Mouse (Mus musculus) CH12.LX (cell line): ENCODE measurements at regions not wholly inside any gene's neighbourhood (a gene's known extent, or its start where the extent isn't known, plus 50 kb on each side); places are given as distances from the start of the nearest gene placed in this dataset.

ENCODE experiments used
- DNase-seq: peaks from one replicate; pipeline ENCODE4 v3.0.0-alpha.2; 2013; ENCODE audit errors: extremely low read depth
- H3K27ac ChIP-seq: 2 replicates; pipeline ENCODE4 v1.5.1; 2012; ENCODE audit warnings: low read depth, mild to moderate bottlenecking, control low read depth, moderate library complexity; ENCODE audit not compliant: insufficient read depth
- H3K27me3 ChIP-seq: replicated peaks from 2 replicates; pipeline ENCODE3; 2012; ENCODE audit warnings: inconsistent platforms
- H3K36me3 ChIP-seq, 2 experiments: replicated peaks in 1 of 2; 2 replicates each; pipeline versions ENCODE3 to v1.6.1; 2012; ENCODE audit warnings: inconsistent platforms in 1 of 2, low read length in 1 of 2, mild to moderate bottlenecking in 1 of 2, mixed read lengths in 1 of 2, moderate library complexity in 1 of 2; ENCODE audit not compliant: control insufficient read depth in 1 of 2, insufficient read depth in 1 of 2
- H3K4me1 ChIP-seq, 2 experiments: 2 replicates each; pipeline ENCODE4 v1.6.1; 2012; ENCODE audit warnings: inconsistent platforms in 1 of 2, moderate library complexity in 1 of 2; ENCODE audit not compliant: insufficient read depth in 2 of 2, control insufficient read depth in 1 of 2
- H3K4me2 ChIP-seq: 2 replicates; pipeline ENCODE4 v1.6.1; 2012; ENCODE audit warnings: low read depth, mild to moderate bottlenecking, control low read depth; ENCODE audit not compliant: poor library complexity, insufficient read depth, severe bottlenecking
- H3K4me3 ChIP-seq, 3 experiments: fragments of 150-350 bp in 1 of 3; sonication (generic) in 1 of 3; replicated peaks in 1 of 3; 2 replicates each; pipeline versions ENCODE3 to v1.5.1; 2011 to 2012; ENCODE audit warnings: low read depth in 2 of 3, low read length in 2 of 3, mild to moderate bottlenecking in 2 of 3, moderate library complexity in 2 of 3, control low read depth in 1 of 3, improper control_type of control experiment in 1 of 3, inconsistent platforms in 1 of 3, mixed read lengths in 1 of 3; ENCODE audit not compliant: poor library complexity in 1 of 3
- H3K79me2 ChIP-seq: replicated peaks from 2 replicates; pipeline ENCODE4 v1.6.1; 2012; ENCODE audit warnings: mild to moderate bottlenecking, moderate library complexity; ENCODE audit not compliant: control insufficient read depth, poor library complexity, insufficient read depth, severe bottlenecking; ENCODE audit errors: extremely low read depth
- H3K9ac ChIP-seq: 2 replicates; pipeline ENCODE4 v1.6.1; 2012; ENCODE audit warnings: low read depth, mild to moderate bottlenecking, control low read depth, moderate library complexity; ENCODE audit not compliant: insufficient read depth
- H3K9me3 ChIP-seq: replicated peaks from 2 replicates; pipeline ENCODE3; 2012; ENCODE audit warnings: low read length, inconsistent platforms, mixed read lengths
- BHLHE40 ChIP-seq: IDR thresholded peaks from 2 replicates; pipeline ENCODE4 v1.6.1; 2011; ENCODE audit warnings: mild to moderate bottlenecking, low read depth, low read length, improper control_type of control experiment
- CHD1 ChIP-seq: IDR thresholded peaks from 2 replicates; pipeline ENCODE4 v1.6.1; 2012; ENCODE audit warnings: low read depth, low read length, improper control_type of control experiment, inconsistent platforms
- CTCF ChIP-seq, 2 experiments: IDR thresholded peaks in 1 of 2; conservative IDR thresholded peaks in 1 of 2; 2 replicates each; pipeline ENCODE4 v1.5.1; 2011 to 2012; ENCODE audit warnings: low read depth in 2 of 2, low read length in 2 of 2, improper control_type of control experiment in 1 of 2, inconsistent platforms in 1 of 2, mild to moderate bottlenecking in 1 of 2, moderate library complexity in 1 of 2
- E2F4 ChIP-seq: IDR thresholded peaks from 2 replicates; pipeline ENCODE4 v1.6.1; 2011; ENCODE audit warnings: low read depth, low read length, improper control_type of control experiment; ENCODE audit not compliant: insufficient replicate concordance
- EP300 ChIP-seq: IDR thresholded peaks from 2 replicates; pipeline ENCODE4 v1.6.1; 2011; ENCODE audit warnings: low read length, improper control_type of control experiment
- JUN ChIP-seq: IDR thresholded peaks from 2 replicates; pipeline ENCODE4 v1.6.1; 2011; ENCODE audit warnings: low read depth, mild to moderate bottlenecking, low read length, improper control_type of control experiment, moderate library complexity; ENCODE audit not compliant: insufficient read depth
- KAT2A ChIP-seq: IDR thresholded peaks from 2 replicates; pipeline ENCODE4 v1.6.1; 2012; ENCODE audit warnings: low read length, improper control_type of control experiment, inconsistent platforms; ENCODE audit not compliant: insufficient replicate concordance
- MAFK ChIP-seq: IDR thresholded peaks from 2 replicates; pipeline ENCODE4 v1.6.1; 2011; ENCODE audit warnings: low read length, improper control_type of control experiment; ENCODE audit not compliant: insufficient replicate concordance
- MAX ChIP-seq: IDR thresholded peaks from 2 replicates; pipeline ENCODE4 v1.6.1; 2011; ENCODE audit warnings: low read length, improper control_type of control experiment
- MEF2A ChIP-seq: IDR thresholded peaks from 2 replicates; pipeline ENCODE4 v1.6.1; 2014; ENCODE audit warnings: low read depth, mild to moderate bottlenecking, inconsistent platforms, low read length, improper control_type of control experiment, borderline replicate concordance
- MXI1 ChIP-seq: IDR thresholded peaks from 2 replicates; pipeline ENCODE4 v1.6.1; 2011; ENCODE audit warnings: mild to moderate bottlenecking, low read depth, low read length, improper control_type of control experiment
- MYC ChIP-seq: IDR thresholded peaks from 2 replicates; pipeline ENCODE4 v1.6.1; 2011; ENCODE audit warnings: low read depth, mild to moderate bottlenecking, improper control_type of control experiment, low read length
- NELFE ChIP-seq: IDR thresholded peaks from 2 replicates; pipeline ENCODE4 v1.6.1; 2011; ENCODE audit warnings: low read depth, low read length, improper control_type of control experiment
- PAX5 ChIP-seq: IDR thresholded peaks from 2 replicates; pipeline ENCODE4 v1.6.1; 2012; ENCODE audit warnings: low read length, inconsistent platforms, mixed read lengths
- POLR2A ChIP-seq: IDR thresholded peaks from 2 replicates; pipeline ENCODE4 v1.6.1; 2011; ENCODE audit warnings: low read depth, mild to moderate bottlenecking, improper control_type of control experiment, low read length
- RAD21 ChIP-seq: IDR thresholded peaks from 2 replicates; pipeline ENCODE4 v1.6.1; 2011; ENCODE audit warnings: low read depth, mild to moderate bottlenecking, low read length, improper control_type of control experiment, moderate library complexity
- SMC3 ChIP-seq: IDR thresholded peaks from 2 replicates; pipeline ENCODE4 v1.6.1; 2011; ENCODE audit warnings: low read depth, low read length, improper control_type of control experiment
- TCF12 ChIP-seq: IDR thresholded peaks from 2 replicates; pipeline ENCODE4 v1.6.1; 2014; ENCODE audit warnings: low read depth, mild to moderate bottlenecking, inconsistent platforms, low read length, improper control_type of control experiment
- USF2 ChIP-seq: conservative IDR thresholded peaks from 2 replicates; pipeline ENCODE4 v1.6.1; 2011; ENCODE audit warnings: low read depth, low read length, improper control_type of control experiment
- ZC3H11A ChIP-seq: IDR thresholded peaks from 2 replicates; pipeline ENCODE4 v1.6.1; 2012; ENCODE audit warnings: low read depth, mild to moderate bottlenecking, inconsistent platforms, low read length, improper control_type of control experiment
- ZKSCAN1 ChIP-seq: IDR thresholded peaks from 2 replicates; pipeline ENCODE4 v1.6.1; 2012; ENCODE audit warnings: low read depth, inconsistent platforms, low read length, improper control_type of control experiment, borderline replicate concordance
- ZMIZ1 ChIP-seq: IDR thresholded peaks from 2 replicates; pipeline ENCODE4 v1.6.1; 2012; ENCODE audit warnings: low read depth, mild to moderate bottlenecking, inconsistent platforms, low read length, improper control_type of control experiment
- ZNF384 ChIP-seq: IDR thresholded peaks from 2 replicates; pipeline ENCODE4 v1.6.1; 2012; ENCODE audit warnings: low read depth, low read length, improper control_type of control experiment, inconsistent platforms
- dilution Hi-C: fragments of 300-500 bp; cut with MboI; formaldehyde crosslinking; loops from 2 replicates; pipeline ENCODE4 v1.14.3; 2020; ENCODE audit warnings: low sequenced_read_pairs; ENCODE audit not compliant: extremely low pct_unique_long_range_greater_than_20kb, extremely low pct_ligation_motif_present
- in situ Hi-C: fragments of 300-500 bp; cut with MboI; formaldehyde crosslinking; loops from 3 replicates; pipeline ENCODE4 v1.14.3; 2019; ENCODE audit warnings: low sequenced_read_pairs, low pct_ligation_motif_present, low pct_unique_long_range_greater_than_20kb, mixed read lengths

GRCm38 (mm10) chr11:21453308-21454106, 82.5 kb upstream of the Ugp2 start (continued):
- TF ChIP-seq JUN: peak; percentile 82
- no peak for TF ChIP-seq KAT2A
- no peak for TF ChIP-seq BHLHE40
- no peak for TF ChIP-seq MAFK
- no peak for TF ChIP-seq TCF12
- no peak for TF ChIP-seq POLR2A
- peak; percentile 37; the same call in 1 of the 2 replicates for TF ChIP-seq MYC
- peak; percentile 86 for TF ChIP-seq RAD21
- TF ChIP-seq ZC3H11A: peak; percentile 28; the same call in 1 of the 2 replicates
- TF ChIP-seq USF2: no peak
- TF ChIP-seq NELFE: no peak
- TF ChIP-seq ZNF384: peak; percentile 73

- peaks cover 0 to 1% of the 10 kb centered on the region in 2 experiments; a peak in 1 of 4 replicates for H3K4me1 ChIP-seq
- dilution Hi-C loops (no loop called here), in situ Hi-C loops (no loop called here)
- no peak overlapping the region for H3K9ac ChIP-seq
- no peaks in the 10 kb centered on the region for H3K27me3 ChIP-seq
- H3K9me3 ChIP-seq: no peaks in the 10 kb centered on the region
- no peaks in the 10 kb centered on the region for H3K79me2 ChIP-seq
- no peak overlapping the region for H3K27ac ChIP-seq
- peak; percentile 55 for TF ChIP-seq RAD21
- no peak for TF ChIP-seq ZNF384
- peak; percentile 64 for TF ChIP-seq SMC3
- peak in 1 of 2 experiments; percentile 66; a peak in 2 of 4 replicates for TF ChIP-seq CTCF (conservative IDR thresholded peaks at IDR 0.05 in 1 of 2, IDR thresholded peaks at IDR 0.05 in 1 of 2; ENCODE audit: low read depth in 2 of 2, low read length in 2 of 2)
- no peak for TF ChIP-seq EP300
- no peak for TF ChIP-seq E2F4
- TF ChIP-seq MXI1: no peak
- no peak for TF ChIP-seq CHD1
- TF ChIP-seq MYC: no peak
- H3K4me2 ChIP-seq: peak overlapping the region; percentile 52; the same call in 1 of the 2 replicates
- H3K4me3 ChIP-seq: no peak overlapping the region
- H3K36me3 ChIP-seq: no peaks in the 10 kb centered on the region
- DNase-seq: no peak
Measured at GRCm38 (mm10) chr11:21433726-21434125, 62.7 kb upstream of the Ugp2 start.

GRCm38 (mm10) chr11:21430021-21430420, 59.0 kb upstream of the Ugp2 start:
- no peak overlapping the region for H3K27ac ChIP-seq
- H3K4me3 ChIP-seq: no peak overlapping the region
- H3K9me3 ChIP-seq: no peaks in the 10 kb centered on the region
- no peak for DNase-seq
- peaks cover 3 to 8% of the 10 kb centered on the region in 2 experiments; a peak in 2 of 4 replicates for H3K4me1 ChIP-seq
- H3K4me2 ChIP-seq: no peak overlapping the region
- TF ChIP-seq ZKSCAN1: no peak
- no peak for TF ChIP-seq E2F4
- TF ChIP-seq CHD1: no peak
- no peak for TF ChIP-seq PAX5
- TF ChIP-seq POLR2A: no peak
- no peak for TF ChIP-seq MEF2A
- no peak for TF ChIP-seq ZMIZ1
- no peak for TF ChIP-seq MAX
- no peaks in the 10 kb centered on the region for H3K27me3 ChIP-seq
- dilution Hi-C loops (no loop called here), in situ Hi-C loops (no loop called here)
- no peaks in the 10 kb centered on the region for H3K36me3 ChIP-seq
- no peaks in the 10 kb centered on the region for H3K79me2 ChIP-seq
- H3K9ac ChIP-seq: no peak overlapping the region
